Mouse (Mus musculus): ENCODE measurements at regions not wholly inside any gene's neighbourhood (a gene's known extent, or its start where the extent isn't known, plus 50 kb on each side); places are given as distances from the start of the nearest gene placed in this dataset.
"Not testable (repeated sequence)": the region's sequence is repeated elsewhere in the genome, so short reads cannot be mapped to it uniquely, and the experiment has no call there.

DNA sequence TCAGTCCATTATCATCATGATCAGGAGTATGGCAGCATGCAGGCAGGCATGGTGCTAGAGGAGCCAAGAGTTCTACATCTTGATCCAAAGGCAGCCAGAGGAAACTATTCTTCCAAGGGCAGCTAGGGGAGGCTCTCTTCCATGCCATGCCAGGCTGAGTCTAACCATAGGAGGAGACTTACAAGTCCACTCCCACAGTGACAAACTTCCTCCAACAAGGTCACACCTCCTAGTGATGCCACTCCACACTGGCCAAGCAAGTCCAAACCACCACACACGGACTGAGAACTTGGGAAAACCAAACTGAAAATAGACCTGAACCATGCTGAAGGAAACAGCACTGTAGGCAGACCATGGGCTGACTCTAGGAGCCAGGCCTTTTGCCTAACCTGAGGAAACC is 197.4 kb downstream of the Prex1 start:
- DNase-seq (ENCODE audit: low spot score) = no peak

DNA sequence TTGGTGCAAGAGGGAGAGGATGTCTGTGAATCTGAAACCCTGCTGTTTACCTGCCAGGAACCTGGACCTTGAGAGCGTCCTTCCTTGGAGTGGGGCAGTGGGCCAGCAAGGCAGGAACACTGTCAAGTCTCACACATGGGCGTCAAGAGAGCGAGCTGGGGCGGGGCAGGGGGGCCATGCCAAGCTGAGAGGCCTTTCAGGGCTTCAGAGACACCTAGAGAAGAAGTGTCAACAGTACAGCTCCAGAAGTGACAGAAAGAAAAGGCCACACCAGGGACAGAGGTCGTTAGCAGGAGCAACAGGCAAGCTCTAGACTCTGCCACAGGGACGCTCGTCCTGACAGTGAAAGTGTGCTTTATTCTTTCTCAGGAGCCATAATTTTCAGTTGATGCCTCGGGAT is 199.0 kb downstream of the Prex1 start:
- DNase-seq (ENCODE audit: low spot score) = no peak

DNA sequence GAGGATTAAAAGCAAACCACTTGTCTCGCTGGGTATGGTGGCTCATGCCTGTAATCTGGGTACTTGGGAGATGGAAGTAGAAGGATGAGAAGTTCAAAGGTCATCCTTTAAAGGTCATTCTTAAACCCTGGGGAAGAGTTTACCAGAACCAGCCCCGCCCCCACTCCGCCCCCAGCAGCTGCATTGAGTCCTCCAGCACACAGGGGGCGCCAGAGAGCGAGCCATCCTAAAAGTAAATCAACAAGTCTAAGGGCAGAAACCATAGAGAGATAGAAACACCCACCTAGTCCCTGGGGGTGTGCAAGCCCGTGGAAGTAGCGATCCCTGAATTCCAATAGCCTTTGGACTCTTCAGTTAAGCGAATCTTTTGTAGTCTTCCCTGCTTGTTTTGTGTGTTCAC is 201.1 kb downstream of the Prex1 start:
- no peak for DNase-seq (ENCODE audit: low spot score)

DNA sequence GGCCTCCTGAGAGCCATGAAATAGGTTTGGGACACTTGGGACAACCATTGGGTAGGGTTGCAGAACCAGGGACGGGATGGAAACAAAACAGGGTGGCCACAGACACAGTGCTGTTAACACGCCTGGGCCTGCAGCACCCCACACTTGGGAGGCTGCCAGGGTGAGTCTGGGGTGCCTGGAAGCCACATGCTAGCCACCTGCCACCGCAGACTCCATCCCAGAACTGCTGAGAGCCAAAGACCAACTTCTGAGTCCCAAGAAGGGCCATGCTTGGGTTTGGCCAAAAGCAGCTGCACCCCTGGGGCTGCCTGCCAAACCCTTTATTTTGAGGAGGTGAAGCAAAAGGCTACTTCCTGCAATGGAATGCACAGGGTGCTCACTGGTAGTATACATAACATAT is 202.2 kb downstream of the Prex1 start:
- DNase-seq (ENCODE audit: low spot score) = not testable (repeated sequence)

DNA sequence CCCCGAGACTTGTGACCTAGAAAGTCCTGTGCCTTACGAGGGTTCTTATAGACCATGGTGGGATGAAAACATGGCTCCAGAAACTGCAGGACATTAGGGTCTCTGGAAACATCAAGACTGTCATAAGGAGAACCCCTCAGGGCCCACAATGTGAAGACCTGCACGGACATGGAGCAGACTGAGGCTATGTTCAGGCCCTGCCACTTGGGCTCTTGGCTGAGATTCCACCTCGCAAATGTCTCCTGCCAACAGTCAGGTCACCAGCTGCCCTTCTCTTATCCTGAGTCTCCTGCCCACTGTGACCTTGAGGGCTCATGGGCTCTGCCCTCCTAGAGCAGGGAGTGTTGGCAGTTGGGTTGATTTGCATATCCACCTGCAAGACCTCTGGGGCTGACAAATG is 202.9 kb downstream of the Prex1 start:
- no peak for DNase-seq (ENCODE audit: low spot score)

DNA sequence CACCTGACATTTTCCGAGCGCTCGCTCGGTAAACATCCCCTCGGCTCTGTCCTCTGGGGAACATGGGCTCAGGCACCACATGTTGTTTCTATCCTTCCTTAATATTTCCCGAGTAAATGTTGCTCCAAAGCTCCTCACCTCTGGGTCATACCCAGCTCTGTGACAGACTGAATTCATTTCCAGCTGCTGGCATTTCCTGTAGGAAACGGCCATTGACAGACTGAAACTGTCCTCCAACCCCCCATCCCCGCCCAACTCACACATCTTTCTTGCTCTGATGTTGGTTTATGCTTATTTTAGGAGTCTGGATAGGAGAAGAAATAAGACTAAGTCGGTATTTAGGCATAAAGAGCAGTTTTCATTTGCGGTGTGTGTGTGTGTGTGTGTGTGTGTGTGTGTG is 204.0 kb downstream of the Prex1 start:
- no peak for DNase-seq (ENCODE audit: low spot score)

DNA sequence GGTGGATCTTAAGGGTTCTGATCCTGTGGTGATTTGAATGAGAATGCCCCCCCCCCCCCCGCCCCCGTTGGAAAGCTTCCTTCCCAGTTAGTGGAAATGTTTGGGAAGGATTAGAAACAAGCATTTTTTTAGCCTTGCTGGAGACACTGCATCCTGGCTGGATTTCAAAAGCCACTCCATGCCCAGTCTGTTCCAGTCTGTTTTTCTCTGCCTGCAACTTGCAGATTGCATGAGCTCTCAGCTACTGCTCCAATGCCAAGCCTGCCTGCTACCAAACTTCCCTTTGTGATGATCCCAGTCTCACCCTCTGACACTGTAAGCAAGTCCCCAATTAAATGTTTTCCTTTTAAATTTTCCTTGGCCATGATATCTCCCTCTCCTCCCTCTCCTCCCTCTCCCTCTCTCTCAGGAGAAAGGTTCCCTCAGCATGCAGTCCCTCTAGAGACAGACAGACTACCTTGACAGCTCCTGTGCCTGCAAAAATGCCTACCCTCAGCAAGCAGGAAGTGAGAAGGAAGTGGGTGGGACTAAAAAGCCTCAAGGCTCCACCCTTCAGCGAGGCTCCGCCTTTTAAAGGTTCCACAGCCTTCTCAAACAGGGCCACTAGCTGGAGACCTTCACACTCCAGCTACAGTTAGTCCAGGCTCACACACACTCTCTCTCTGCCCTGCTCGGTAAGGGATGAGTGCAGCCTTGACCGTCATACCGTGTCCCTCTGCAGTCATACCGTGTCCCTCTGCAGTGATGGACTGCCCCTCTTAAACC is 204.8 kb downstream of the Prex1 start:
- no peak for DNase-seq (ENCODE audit: low spot score)

DNA sequence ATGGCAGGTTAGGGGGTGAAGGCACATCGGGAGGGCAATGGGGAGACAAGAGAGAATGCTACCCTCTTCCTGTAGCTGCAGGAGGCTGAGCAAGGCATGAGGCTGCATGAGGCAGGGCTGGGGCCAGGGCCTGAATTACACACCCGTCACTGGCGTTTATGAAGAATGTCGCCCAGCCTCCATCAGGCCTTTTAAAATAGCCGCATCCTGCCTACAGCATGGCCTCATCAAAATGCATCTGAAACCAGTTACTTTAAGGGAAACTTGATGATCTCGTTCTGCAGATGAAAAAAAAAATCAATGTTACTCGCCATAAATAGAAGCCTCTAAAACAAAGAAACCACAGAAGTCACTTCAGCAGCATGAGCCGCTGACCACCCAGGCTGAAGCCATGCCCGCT is 208.3 kb downstream of the Prex1 start:
- DNase-seq (ENCODE audit: low spot score) = no peak

DNA sequence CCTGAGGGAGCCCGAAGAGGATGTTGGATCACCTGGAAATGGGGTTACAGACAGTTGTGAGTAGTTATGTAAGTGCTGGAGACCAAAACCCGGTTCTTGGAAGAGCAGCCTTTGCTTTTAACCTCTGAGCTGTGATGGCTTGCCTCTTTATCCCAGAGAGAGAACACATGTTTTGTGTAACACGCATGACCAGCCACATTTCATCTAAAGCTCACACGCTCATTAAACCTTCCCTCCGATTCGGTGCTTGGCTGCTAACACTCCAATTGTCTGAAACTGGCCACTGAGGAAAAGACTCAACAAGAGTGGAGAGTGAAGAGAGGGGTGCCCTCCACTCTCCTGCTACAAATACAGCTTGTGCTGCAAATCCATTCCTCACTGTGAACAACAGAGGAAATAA is 210.0 kb downstream of the Prex1 start:
- no peak for DNase-seq (ENCODE audit: low spot score)

DNA sequence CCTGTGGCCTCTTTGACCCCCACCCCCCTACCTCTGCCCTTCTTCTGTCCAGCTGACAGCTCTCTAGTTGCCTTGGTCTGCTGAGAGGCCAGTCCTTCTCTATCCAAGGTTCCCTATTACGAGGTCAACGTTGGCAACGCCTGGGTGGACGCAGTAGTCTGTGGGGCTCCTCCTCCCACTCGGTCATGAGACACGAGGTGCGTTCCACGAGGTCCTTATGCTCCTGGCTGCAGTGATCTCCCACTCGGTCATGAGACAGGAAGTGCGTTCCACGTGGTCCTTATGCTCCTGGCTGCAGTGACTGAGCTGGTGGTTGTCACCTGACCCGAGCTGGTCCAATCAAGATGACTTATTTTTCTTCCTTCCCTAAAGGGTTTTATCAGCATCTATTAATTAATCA is 220.7 kb downstream of the Prex1 start:
- DNase-seq (ENCODE audit: low spot score) = no peak

DNA sequence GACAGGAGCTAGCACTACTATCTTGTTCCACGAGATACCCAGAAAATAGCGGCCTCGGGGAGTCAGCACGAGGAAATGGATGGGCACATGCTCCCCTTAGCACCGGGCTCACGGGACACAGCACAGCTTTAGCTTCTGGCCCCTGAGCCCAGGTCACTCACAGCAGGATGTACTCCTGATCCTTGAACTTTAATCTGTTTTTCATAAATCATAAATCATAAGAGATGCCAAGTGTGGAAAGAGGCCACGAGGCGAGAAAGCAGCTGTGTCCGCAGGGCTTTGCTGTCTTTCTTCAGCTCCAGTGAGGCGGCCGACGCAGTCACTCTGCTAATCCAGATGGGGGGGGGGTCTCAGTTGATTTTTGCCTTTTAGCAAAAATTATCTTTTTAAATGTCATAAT is 221.2 kb downstream of the Prex1 start:
- no peak for DNase-seq (ENCODE audit: low spot score)

DNA sequence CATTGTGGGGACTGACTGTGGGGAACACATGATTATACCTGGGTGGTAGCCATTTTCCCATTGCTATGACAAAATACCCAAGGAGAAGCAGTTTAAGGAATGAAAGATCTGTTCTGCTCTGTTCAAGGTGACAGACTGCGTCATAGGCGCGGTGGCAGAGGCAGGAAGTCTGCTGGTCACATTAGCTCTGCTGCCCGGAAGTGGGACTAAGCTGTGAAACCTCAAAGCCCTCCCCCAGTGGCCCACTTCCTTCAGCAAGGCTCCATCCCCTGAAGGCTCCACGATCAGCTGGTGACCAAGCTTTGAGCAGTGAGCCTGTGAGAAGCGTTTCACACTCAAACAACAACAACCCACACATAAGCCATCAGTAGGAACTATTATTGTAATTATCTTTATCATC is 221.8 kb downstream of the Prex1 start:
- peak; percentile 5 for DNase-seq (ENCODE audit: low spot score)

DNA sequence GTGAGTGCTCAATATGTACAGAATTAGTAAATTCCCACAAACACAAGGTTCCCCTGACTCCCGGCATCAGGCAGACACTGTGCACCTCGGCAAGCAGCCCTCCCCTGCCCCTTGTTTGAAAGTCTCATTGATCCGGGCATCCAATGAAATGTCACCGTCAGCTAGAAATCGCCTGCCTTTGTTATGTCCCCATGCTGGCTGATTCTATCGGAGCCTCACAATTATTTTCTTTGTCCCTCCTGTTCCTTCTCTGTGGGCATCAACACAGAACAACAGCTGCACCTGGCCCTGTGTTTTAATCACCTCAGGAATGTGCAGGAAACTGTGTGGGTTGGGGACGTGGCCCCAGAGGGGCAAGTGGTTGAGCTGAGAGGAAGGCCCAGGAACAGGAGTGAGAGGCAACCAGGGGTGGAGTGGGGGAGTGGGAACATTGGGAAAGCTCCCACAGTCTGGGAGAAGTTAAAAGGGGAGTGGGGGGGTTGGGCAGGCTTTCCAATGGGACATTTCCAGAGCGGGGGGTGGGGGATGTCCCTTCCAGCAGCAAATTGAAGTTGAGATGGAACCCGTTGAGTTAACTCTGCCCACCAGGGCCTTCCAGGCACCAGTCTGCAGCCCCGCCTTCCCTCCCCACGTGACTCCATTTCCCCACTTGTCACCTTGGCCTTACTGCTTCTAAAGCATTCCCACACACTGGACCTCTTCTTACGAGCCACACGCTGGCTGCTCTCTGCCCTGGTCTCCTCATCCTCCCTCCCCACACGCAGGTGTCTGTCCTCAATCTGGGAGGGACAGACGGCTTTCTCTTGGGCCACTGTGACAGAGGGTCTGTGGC is 224.4 kb downstream of the Prex1 start:
- DNase-seq (ENCODE audit: low spot score) = no peak

DNA sequence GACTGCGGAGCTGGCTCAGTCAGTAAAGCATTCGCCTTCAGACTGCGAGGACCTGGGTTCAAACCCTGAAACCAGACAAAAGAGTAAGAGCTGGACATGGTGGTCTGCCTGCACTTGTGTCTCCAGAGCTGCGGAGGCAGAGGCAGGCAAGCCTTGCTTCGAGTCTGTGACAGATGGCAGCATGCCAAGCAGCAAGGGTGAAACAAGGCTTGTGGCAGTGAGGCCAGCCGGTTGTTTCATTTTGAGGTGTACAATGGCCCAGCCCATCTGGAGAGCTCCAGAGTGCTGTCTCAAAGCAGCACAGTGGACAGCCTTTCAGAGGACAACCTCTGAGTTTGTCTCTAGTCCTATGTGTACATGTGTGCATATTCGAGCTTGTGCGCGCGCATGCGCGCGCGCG is 225.9 kb downstream of the Prex1 start:
- DNase-seq (ENCODE audit: low spot score) = no peak

DNA sequence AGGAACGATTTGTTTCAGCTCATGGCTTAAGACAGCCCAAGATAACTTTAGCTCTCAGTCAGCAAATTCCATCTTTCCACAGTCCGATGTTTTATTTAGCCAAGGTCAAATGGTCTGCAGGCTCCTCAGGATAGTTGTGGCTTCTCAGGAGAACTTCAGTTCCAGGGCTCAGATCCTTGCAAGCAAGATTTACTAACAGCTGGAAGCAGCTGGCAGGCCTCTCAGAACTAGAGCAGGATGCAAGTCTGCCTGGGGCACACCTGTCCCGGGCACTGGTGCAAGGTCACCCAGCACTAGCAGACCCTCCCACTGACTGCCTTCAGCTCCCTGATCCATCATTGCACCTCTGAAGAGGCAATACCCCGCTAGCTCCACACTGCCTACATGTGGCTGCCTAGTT is 227.8 kb downstream of the Prex1 start:
- DNase-seq (ENCODE audit: low spot score) = no peak

DNA sequence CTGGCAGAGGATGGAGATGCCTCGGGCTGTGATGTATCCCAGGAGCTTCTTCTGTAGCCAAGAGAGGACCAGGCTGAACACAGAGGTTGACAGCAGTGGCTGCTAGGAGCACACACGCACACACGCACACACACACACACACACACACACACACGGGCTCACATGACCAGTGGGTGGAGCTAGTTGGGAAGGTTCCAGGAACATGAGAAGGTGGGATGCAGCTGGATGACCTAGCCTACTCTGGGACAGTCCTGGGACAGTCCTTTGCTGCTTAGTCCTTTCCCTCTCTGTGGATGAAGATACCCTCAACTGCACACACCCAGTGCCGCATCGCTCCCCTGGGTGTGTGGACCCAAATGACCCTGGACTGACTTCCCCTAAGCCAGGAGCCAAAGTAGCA is 228.3 kb downstream of the Prex1 start:
- no peak for DNase-seq (ENCODE audit: low spot score)

DNA sequence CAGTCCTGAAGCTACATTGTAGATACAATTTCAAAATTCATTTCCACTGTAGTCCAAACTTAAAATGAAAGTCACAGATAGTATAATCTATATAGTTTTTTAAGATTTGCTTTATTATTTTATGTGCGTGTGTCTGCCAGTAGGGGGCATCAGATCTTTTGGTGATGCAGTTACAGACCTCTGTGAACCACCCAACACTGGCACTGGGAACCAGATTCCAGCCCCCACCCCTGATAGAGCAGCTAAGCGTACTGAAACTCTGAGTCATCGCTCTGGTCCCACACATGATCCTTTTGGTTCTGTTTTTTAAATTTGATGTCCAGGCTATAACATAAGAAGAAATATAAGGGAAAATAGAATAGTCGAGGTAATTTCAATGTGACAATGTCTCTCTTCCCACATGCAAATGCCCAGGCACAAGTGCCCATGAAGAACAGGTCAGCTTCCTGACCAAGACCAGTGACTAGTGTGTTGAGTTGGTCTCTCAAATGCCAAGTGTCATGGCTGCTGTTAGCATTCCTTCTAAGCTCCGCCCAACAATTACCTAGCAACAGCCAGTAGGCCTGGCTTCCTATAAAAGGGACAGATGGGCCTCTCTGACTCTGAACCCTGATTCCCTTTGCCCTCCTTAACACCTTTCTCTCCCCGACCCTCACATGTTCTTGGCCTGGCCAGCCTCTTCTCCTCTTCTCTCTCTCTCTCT is 229.9 kb downstream of the Prex1 start:
- DNase-seq (ENCODE audit: low spot score) = no peak

DNA sequence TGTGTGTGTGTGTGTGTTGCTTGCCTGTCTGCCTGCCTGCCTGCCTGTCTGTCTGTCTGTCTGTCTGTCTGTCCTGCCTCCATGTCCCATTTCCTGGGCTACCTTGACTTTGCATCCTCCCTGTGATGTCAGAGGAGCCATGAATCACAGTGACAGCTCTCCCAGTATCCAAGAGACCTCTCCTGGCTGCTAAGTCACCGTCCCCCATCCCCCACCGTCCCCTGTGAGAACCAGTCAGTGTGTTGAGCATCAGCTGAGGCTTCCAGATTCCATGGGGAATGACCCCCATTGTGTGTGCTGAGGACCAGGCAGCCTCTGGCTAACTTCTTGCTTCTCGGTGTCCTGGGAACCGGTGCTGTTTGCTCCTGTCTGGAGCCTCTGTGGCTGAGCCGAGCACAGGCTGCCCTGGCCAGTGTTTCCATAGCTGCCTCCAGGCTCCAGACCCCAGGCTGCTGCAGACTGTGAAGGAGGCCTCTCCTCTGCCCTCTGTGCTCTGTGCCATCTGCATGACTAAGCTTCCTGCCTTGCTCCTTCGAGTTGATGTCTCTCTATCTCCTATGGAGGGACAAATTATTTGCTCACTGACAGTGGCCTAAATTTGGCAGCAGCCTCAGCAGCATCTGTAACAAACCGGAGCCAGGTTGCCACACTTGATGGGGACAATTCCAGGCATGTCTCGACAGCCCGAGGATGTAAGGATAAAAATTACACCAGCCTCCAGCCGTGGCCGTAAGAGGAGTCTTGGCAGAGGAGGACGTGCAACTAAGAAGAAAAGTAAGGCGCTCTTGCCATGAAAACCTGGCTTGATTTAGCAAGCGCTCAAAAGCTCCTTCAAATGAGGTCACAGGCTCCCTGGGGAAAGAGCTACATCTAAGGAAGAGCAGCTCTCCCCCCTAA is 230.7 kb downstream of the Prex1 start:
- DNase-seq (ENCODE audit: low spot score) = no peak

DNA sequence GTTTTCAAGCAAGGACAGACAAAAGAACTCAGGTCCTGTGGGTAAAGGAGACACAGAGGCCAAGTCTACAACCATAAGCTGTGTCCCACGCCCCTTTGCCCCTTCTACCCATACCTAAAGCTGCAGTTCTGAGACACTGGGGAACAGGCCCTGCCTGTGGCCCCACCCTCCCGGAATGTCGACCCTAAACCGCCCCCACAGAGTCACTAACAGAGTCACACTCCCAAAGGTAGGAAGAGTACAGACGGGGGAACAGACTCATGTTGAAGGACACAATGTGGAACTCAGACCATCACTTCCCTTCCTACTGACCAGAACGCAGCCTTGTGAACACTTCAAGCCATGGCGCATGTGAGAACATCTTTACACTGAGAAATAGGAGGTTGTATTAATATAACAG is 231.9 kb downstream of the Prex1 start:
- no peak for DNase-seq (ENCODE audit: low spot score)

DNA sequence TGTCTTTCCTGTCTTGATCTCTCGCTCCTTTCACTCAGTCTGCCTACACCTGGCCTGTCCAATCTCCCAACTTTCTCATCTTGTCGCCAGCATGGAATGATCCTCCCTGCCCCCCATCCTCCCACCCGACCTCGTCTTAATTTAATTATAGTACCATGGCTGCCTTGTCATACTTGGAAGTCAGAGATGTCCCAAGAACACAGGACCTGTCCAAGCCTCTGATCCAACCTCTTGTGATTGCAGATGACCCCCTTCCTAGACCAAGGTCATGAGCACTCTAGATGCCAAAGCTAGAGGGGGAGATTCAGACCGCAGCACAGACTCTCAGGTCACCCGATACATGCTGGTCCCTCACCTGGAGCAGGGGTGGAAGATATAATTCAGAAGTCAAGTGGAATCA is 232.3 kb downstream of the Prex1 start:
- no peak for DNase-seq (ENCODE audit: low spot score)

DNA sequence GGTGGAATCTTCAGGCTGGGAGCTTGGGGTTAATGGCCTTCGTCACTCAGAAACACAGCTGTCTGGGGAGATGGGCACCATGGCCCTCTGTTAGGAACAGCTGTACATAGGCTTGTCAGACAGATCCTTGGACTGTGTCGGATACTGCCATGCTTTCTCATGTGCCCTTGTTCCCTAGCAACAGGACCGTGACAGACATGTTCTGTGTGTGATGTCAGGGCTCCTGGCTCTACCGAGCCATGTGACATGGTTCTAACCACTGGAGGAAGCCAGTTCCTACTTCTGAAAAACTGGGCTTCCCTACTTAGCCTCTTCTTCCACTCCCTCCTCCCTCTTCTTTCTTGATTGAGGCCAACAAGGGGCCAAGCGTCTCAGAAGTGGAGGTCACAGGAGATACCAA is 232.7 kb downstream of the Prex1 start:
- no peak for DNase-seq (ENCODE audit: low spot score)

DNA sequence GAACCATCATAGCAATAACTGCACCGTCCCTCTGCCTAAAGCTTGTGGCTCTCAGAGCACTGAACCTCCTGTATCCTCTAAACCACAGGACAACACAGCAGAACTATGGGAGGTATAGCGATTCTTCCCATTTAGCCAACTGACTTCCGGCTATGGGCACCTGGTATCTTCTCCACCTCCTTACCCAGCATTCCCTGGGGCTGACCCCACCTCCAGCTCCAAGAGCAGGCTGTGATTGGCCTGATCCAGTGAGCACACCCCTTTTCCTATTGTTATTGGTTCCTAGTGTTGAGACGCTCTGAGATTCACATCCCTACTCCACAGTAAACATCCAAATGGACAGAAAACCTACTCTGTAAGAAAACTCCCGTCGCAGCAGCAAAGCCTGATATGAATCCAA is 236.7 kb downstream of the Prex1 start:
- DNase-seq (ENCODE audit: low spot score) = no peak
